9 mouse cellular contexts compared by ENCODE assay signal in genomic region chr6:145850789-145851188, GRCm38 (mm10). TPM values are rescaled to one million over a fixed set of nuclear protein-coding genes. Genes with fewer than 3 reads are reported as not detected.
DNase-seq lines count a peak whose midpoint lies in the region; ATAC-seq and TF ChIP-seq lines count a peak whose summit lies in the region.
"Had no signal": no experiment of that assay in that cellular context is flagged by ENCODE, and none has a peak within 500 bp of the region (broad histone marks: within the 10 kb centered on the region; RNA-seq: fewer than 3 reads in every experiment).

No protein-coding gene starts in this region.

- DNase-seq in cerebellum, adult 11 months, result peak; percentile 51
- DNase-seq in cerebellum, postnatal 4 days (ENCODE audit: low spot score in 2 of 2), result no peak
- peak; percentile 66 to 70 for DNase-seq in cerebellum, adult 2 months
- DNase-seq in lung, postnatal 4 days, result peak; percentile 42 to 68
- DNase-seq in thymus, postnatal 0 days (ENCODE audit: low spot score), result no peak
- DNase-seq in urinary bladder, postnatal 36 days (ENCODE audit: low spot score in 2 of 2), result no peak
- no peak for DNase-seq in Muller cell, postnatal 12 days (ENCODE audit: inconsistent ontology term)
- DNase-seq: embryo, embryonic 11 days had no signal

- H3K36me3 ChIP-seq in heart, embryonic 12.5 days, result no peaks in the 10 kb centered on the region

- no peaks in the 10 kb centered on the region; the same call in 1 of the 2 replicates for H3K9me3 ChIP-seq in heart, embryonic 12.5 days (replicated peaks)

- H3K27ac ChIP-seq in cerebellum, adult 2 months (ENCODE audit: insufficient read depth, low read length), result no peak overlapping the region
- peak overlapping the region; percentile 58; the same call in 1 of the 2 replicates for H3K27ac ChIP-seq in heart, embryonic 12.5 days (ENCODE audit: poor library complexity, severe bottlenecking)

- 36% methylated on average over 2 of the region's 2 CpGs for WGBS in cerebellum, adult 2 months
- 6% methylated on average over 2 of the region's 2 CpGs for WGBS in heart, embryonic 12.5 days

- H3K9ac ChIP-seq in heart, embryonic 12.5 days, result no peak overlapping the region

- TF ChIP-seq POLR2A in cerebellum, adult 2 months (IDR thresholded peaks at IDR 0.05; ENCODE audit: borderline replicate concordance, insufficient read depth, low read length), result no peak

- H3K4me1 ChIP-seq in cerebellum, adult 2 months (ENCODE audit: control insufficient read depth, insufficient read depth, low read length), result peaks cover 17% of the 10 kb centered on the region
- peaks cover 28% of the 10 kb centered on the region for H3K4me1 ChIP-seq in heart, embryonic 12.5 days (replicated peaks)

- H3K4me2 ChIP-seq in heart, embryonic 12.5 days, result no peak overlapping the region

- H3K4me3 ChIP-seq in cerebellum, adult 2 months (replicated peaks; ENCODE audit: insufficient read depth, low read depth, low read length), result no peak overlapping the region
- H3K4me3 ChIP-seq in heart, embryonic 12.5 days, result no peak overlapping the region

- no peak for TF ChIP-seq CTCF in cerebellum, adult 2 months (IDR thresholded peaks at IDR 0.05; ENCODE audit: borderline replicate concordance, insufficient read depth, low read depth, low read length)

- peak; percentile 69; the same call in 1 of the 2 replicates for ATAC-seq in heart, embryonic 12.5 days (ENCODE audit: insufficient number of reproducible peaks, low FRiP score)

- H3K27me3 ChIP-seq in cerebellum, adult 2 months (ENCODE audit: control insufficient read depth, insufficient read depth, low read length), result no peaks in the 10 kb centered on the region
- no peaks in the 10 kb centered on the region for H3K27me3 ChIP-seq in heart, embryonic 12.5 days (replicated peaks)

RNA-seq across cellular contexts. Expression of gene Bhlhe41, which starts 14.6 kb away (rescaled TPM):
- polyA plus RNA-seq in cerebellum, adult 2 months (2012; rRNA removed), result 33.9 and 35.0 TPM in 2 replicates
- 6.5 and 6.9 TPM in 2 replicates for polyA plus RNA-seq in heart, embryonic 12.5 days (2016; fragmentation: Nextera tagmentation; extraction: Ambion mirVana)
- 8.5 and 9.4 TPM in 2 replicates for polyA plus RNA-seq in thymus, postnatal 0 days (2015; fragmentation: Nextera tagmentation; extraction: Ambion mirVana)

Comparison
In these comparisons a context has a peak if more than half of its experiments do, and no peak if none do; other contexts are left out.
1. DNase-seq: peak in cerebellum, adult 11 months (single experiment), cerebellum, adult 2 months (2 of 2) and lung, postnatal 4 days (2 of 2); none in cerebellum, postnatal 4 days (0 of 2), thymus, postnatal 0 days (single experiment), urinary bladder, postnatal 36 days (0 of 2) and Muller cell, postnatal 12 days (single experiment).